Mouse (Mus musculus): Measurements from ENCODE around the gene Tmeff2. TPM values are rescaled to one million over a fixed set of nuclear protein-coding genes. Genes with fewer than 3 reads are reported as not detected.

Tmeff2 gene
- polyA plus RNA-seq, 1 experiment from 2014 or later: 7.2 TPM

DNA sequence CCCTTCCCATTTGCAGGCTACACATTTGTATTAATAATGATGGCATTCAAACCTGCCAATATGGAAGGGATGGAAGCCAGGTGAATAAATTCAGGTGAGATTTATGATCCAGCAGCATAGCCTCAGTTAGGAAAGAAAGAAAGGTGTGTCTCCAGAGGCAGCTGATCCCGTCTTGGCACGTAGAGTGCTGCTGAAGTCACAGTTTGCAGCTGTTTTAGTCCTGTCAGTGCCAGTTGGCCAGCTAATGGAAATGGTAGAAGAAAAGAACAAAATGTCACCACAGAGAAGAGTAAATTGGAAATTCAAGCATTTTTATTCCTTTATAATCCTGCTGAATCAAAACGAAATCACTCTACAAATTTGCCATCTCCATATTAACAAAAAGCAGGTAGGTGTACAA, 99.3 kb downstream of the Tmeff2 start:
- no peak overlapping the region for H3K4me3 ChIP-seq
- H3K27me3 ChIP-seq (replicated peaks; ENCODE audit: low read depth, poor library complexity, severe bottlenecking): no peaks in the 10 kb centered on the region
- H3K36me3 ChIP-seq (replicated peaks): no peaks in the 10 kb centered on the region
- no peak overlapping the region for H3K27ac ChIP-seq (replicated peaks)
- H3K4me1 ChIP-seq: no peaks in the 10 kb centered on the region
- 88% methylated on average over 3 of the region's 3 CpGs for WGBS
- H3K9me3 ChIP-seq: no peaks in the 10 kb centered on the region
- no peak for DNase-seq (ENCODE audit: low spot score)

DNA sequence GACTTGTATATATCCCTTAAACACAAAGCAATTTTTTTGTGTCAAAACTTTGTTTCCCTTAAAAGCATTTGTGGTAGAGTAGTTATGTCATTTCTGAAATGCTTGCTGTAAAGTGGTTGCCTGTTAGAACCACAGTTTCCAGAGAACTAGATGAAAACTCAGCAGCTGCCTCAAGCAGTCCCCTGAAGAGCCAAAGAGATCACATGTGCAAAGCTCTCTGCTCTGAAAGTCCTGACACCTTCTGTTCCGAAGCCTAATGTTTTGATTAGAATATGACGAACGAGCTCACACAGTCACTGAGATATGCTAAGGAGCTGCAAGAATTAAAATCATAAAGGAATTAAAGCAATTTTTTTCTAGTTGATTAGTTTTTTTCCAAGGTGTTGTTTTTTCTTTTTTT, 107.9 kb downstream of the Tmeff2 start:
- H3K36me3 ChIP-seq (replicated peaks): no peaks in the 10 kb centered on the region
- 80% methylated on average over 3 of the region's 3 CpGs for WGBS

DNA sequence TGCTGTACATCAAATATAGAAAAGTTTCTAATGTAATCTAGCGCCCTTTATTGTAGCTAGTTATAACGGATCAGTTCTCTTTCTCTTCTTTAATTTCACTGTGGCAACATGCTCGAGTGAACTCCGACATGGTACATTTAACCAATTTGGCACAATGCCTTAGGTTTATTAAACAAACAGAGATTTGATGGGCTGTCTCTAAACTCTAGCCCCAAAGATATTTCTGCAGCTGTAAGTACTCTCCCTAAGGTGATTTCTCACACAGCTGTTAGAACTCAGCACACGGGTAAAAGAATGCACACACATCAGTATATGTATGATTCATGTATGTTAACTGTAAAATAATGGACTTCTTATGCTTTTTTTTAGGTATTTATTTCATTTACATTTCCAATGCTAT, 139.8 kb downstream of the Tmeff2 start:
- no peak overlapping the region for H3K27ac ChIP-seq (replicated peaks)
- no peaks in the 10 kb centered on the region for H3K4me1 ChIP-seq
- no peaks in the 10 kb centered on the region for H3K27me3 ChIP-seq (replicated peaks; ENCODE audit: low read depth, poor library complexity, severe bottlenecking)
- no peak for DNase-seq (ENCODE audit: low spot score)
- no peaks in the 10 kb centered on the region for H3K9me3 ChIP-seq
- H3K36me3 ChIP-seq (replicated peaks): no peaks in the 10 kb centered on the region
- no peak overlapping the region for H3K4me3 ChIP-seq
- 85% methylated on average over 5 of the region's 5 CpGs for WGBS

More for the DNA sequence above, 107.9 kb downstream of the Tmeff2 start:
- Histone ChIP-seq H3K27me3 (replicated peaks; ENCODE audit: low read depth, poor library complexity, severe bottlenecking) (no peaks in the 10 kb centered on the region), H3K4me1 (no peaks in the 10 kb centered on the region), H3K4me3 (no peak overlapping the region), H3K27ac (replicated peaks) (no peak overlapping the region), H3K9me3 (no peaks in the 10 kb centered on the region)
- DNase-seq (ENCODE audit: low spot score): no peak

DNA sequence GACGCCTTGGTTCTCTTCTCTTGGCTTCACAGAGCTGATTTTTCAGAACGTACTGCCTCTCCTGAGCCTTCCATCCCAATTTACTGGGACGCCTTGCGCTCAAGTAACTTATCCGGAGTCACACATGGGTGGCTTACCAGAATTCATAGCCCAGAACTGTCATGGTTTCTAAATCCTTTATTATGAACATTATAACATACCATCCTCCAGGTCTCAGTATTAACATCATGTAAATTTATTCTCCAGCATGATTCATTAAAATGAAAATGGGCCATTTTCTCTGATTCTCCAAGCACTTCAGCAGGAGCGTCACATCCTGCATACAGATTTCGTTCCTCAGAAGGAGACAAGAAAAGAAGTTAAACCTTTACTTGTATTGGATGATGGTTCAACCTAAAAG, 144.4 kb downstream of the Tmeff2 start:
- no peaks in the 10 kb centered on the region for H3K27me3 ChIP-seq (replicated peaks; ENCODE audit: low read depth, poor library complexity, severe bottlenecking)
- H3K4me1 ChIP-seq: no peaks in the 10 kb centered on the region
- no peak overlapping the region for H3K27ac ChIP-seq (replicated peaks)
- H3K36me3 ChIP-seq (replicated peaks): no peaks in the 10 kb centered on the region
- 92% methylated on average over 7 of the region's 7 CpGs for WGBS
- DNase-seq (ENCODE audit: low spot score): no peak
- no peak overlapping the region for H3K4me3 ChIP-seq
- H3K9me3 ChIP-seq: no peaks in the 10 kb centered on the region

DNA sequence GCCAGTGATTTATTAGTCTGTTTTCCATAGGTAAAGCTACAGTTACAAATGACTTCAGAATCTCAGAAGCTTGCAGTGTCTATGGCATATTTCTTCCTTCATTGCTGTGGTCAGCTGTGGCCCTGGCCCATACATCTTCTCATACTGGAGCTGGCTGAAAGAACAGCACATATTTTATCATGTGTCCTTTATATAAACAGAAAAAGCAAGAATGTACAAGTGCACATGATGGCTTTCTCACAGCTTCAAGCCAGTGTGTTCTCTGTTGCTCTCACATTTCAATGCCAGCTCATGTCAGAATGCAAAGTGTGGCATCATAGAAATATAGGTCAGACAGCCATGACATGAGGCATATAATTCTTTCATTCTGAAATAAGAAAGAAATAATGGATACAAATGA, 164.1 kb downstream of the Tmeff2 start:
- no peaks in the 10 kb centered on the region for H3K4me1 ChIP-seq
- no peaks in the 10 kb centered on the region for H3K9me3 ChIP-seq

DNA sequence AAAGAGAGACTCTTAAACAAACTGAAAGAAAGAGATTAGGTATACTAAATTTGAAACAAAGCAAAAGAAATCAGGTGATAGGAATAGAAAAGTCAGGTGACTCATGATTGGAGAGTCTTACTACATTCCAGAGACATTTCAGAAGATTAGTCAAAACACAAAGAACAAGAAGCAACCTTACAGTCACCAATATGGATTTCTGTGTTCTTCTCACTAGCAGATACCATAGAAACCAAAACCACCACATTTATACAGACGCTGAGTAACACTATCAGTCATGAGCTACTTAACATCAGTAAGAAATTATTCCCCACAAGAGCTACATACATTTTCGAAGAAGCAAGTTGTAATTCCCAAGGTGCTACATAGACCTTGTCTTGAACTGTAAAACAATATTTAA, 165.2 kb downstream of the Tmeff2 start:
- Histone ChIP-seq H3K27me3 (replicated peaks; ENCODE audit: low read depth, poor library complexity, severe bottlenecking) (no peaks in the 10 kb centered on the region), H3K4me1 (no peaks in the 10 kb centered on the region), H3K4me3 (no peak overlapping the region), H3K27ac (replicated peaks) (no peak overlapping the region), H3K36me3 (replicated peaks) (no peaks in the 10 kb centered on the region), H3K9me3 (no peaks in the 10 kb centered on the region)
- DNase-seq (ENCODE audit: low spot score): no peak
- WGBS: 91% methylated on average over 2 of the region's 2 CpGs

More for the DNA sequence above, 164.1 kb downstream of the Tmeff2 start:
- no peak for DNase-seq (ENCODE audit: low spot score)
- Histone ChIP-seq H3K36me3 (replicated peaks) (no peaks in the 10 kb centered on the region), H3K4me3 (no peak overlapping the region), H3K27ac (replicated peaks) (no peak overlapping the region), H3K27me3 (replicated peaks; ENCODE audit: low read depth, poor library complexity, severe bottlenecking) (no peaks in the 10 kb centered on the region)

DNA sequence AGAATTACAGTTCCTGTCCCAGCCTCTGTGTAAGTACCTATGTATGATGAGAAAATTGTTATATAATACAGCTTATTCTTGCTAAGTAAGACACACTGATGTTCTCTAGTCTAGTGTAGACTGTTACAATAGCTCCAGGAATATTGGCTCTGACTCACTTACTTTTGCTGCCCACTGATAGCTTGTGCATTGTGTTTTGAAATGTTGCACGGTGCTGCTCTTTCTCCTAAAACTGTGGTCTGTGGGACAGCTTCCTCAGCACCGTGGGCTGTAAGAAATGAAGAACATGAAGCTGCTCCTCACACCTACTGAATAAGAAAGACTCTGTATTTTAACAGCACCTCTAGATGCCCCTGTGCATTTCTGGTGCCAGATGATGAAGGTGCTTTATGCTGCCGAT, 168.4 kb downstream of the Tmeff2 start:
- no peak overlapping the region for H3K4me3 ChIP-seq
- no peak overlapping the region for H3K27ac ChIP-seq (replicated peaks)
- no peaks in the 10 kb centered on the region for H3K27me3 ChIP-seq (replicated peaks; ENCODE audit: low read depth, poor library complexity, severe bottlenecking)
- no peaks in the 10 kb centered on the region for H3K36me3 ChIP-seq (replicated peaks)
- H3K4me1 ChIP-seq: no peaks in the 10 kb centered on the region
- WGBS: 87% methylated on average over 3 of the region's 3 CpGs
- H3K9me3 ChIP-seq: no peaks in the 10 kb centered on the region
- DNase-seq (ENCODE audit: low spot score): no peak

DNA sequence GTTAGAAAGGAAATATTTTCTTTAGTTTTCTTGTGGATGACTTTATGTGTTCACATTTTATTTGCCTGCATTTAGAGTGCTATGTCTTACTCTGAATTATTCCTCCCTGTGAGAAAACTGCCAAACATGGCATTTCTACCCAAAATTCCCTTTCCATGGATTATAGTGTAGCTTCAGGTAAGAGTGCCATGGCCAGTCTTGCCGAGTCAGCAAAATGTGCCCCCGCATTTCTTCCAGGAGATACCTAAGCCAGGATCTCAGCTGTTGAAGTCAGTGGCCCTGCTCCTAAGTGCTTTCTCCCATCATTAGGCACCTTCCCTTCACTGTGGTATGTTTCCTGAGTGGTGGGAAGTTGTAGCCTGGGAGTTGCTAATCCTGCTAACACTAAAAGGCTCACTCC, 168.8 kb downstream of the Tmeff2 start:
- H3K4me3 ChIP-seq: no peak overlapping the region
- WGBS: 80% methylated on average over 2 of the region's 2 CpGs
- no peak for DNase-seq (ENCODE audit: low spot score)
- no peaks in the 10 kb centered on the region for H3K9me3 ChIP-seq
- H3K4me1 ChIP-seq: no peaks in the 10 kb centered on the region
- no peaks in the 10 kb centered on the region for H3K27me3 ChIP-seq (replicated peaks; ENCODE audit: low read depth, poor library complexity, severe bottlenecking)
- no peaks in the 10 kb centered on the region for H3K36me3 ChIP-seq (replicated peaks)
- no peak overlapping the region for H3K27ac ChIP-seq (replicated peaks)

DNA sequence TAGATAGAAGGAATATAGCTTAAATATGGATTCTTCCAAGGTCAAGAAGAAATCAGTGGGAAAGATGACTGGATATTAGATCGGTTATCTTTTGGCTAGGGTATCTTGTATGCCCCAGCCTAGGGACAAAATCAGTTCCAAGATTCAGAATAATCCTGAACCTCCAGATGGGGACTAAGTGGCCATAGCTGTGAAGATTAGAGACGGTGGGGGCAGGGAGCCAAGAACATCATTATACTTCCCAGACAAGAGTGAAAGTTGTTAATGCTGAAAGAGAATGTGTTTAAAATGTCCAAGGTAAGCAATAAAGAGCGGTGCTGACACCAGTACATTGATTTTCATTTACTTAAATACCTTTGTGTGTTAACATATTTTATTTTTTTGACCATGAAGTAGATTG, 173.6 kb downstream of the Tmeff2 start:
- Histone ChIP-seq H3K27me3 (replicated peaks; ENCODE audit: low read depth, poor library complexity, severe bottlenecking) (no peaks in the 10 kb centered on the region), H3K36me3 (replicated peaks) (no peaks in the 10 kb centered on the region), H3K4me3 (no peak overlapping the region), H3K4me1 (peaks cover 6% of the 10 kb centered on the region; the same call in 1 of the 2 replicates), H3K27ac (replicated peaks) (no peak overlapping the region), H3K9me3 (no peaks in the 10 kb centered on the region)
- WGBS: 93% methylated on average over 3 of the region's 3 CpGs
- no peak for DNase-seq (ENCODE audit: low spot score)

DNA sequence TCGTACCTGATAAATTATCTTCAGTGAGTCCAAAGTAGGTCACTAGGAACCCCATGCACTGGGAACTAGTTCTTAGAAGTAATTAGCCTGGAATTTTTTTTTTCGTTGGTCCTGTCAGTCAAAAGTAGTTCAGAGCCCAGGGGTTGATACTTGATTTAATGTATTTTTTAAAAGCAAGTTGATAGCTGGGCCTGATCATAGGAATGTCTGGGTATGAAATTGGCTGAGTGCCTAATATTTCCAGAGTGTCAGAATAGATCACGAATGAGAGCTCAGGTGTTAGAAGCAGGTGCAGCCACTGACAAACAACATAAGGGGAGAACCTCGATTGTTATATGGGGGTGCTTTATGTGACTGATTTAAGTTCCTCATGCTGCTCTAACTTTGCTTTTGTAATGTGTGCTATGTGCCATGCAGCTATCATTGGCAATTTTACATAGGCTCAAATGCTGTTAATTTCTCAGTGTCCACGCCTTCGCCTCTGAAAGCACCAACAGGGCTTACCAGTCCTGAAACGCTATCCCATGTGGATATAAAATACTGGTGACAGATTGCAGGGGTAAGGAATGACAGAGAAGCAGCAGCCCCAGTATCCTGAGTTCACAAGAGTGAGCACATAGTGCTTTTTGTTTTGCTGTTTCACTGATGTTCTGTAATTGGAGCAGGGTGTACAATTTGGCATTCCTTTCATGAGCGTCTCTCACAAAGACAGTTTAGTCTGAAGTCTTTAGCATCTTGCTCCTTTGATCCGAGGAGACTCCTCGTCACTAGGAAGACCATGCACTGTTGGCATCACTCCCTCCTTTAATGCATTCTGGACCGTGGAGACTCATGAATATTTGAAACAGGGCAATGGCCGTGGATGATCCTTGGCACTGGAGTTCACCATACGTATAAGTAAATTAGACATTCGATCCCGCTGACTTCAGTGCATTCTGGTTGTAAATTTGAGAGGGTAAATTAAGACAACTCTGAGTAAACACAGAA, 175.6 kb downstream of the Tmeff2 start:
- DNase-seq (ENCODE audit: low spot score): no peak
- Histone ChIP-seq H3K27ac (replicated peaks) (no peak overlapping the region), H3K9me3 (no peaks in the 10 kb centered on the region), H3K4me3 (no peak overlapping the region), H3K4me1 (peaks cover 6% of the 10 kb centered on the region; the same call in 1 of the 2 replicates), H3K36me3 (replicated peaks) (no peaks in the 10 kb centered on the region), H3K27me3 (replicated peaks; ENCODE audit: low read depth, poor library complexity, severe bottlenecking) (no peaks in the 10 kb centered on the region)
- WGBS: 59% methylated on average over 15 of the region's 15 CpGs

DNA sequence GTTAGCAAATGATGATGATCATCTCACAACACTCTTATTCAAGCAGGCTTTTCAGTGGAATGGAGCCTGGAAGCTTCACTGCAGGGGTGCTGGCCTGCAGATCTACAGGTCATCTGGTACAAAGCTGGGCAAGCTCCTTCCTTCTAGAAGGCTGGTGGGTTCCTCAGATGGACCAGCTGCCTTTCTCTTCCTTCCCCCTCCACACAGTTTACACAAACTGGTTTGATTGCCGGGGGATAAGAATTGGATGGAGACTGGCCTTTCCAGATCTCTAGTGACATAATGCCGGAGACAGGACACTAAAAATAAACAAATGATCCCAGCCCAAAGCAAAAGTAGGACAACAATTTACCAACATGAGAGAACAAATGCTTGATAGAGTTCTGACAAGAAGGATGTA, 188.5 kb downstream of the Tmeff2 start:
- DNase-seq (ENCODE audit: low spot score): no peak
- Histone ChIP-seq H3K36me3 (replicated peaks) (no peaks in the 10 kb centered on the region), H3K9me3 (no peaks in the 10 kb centered on the region), H3K27ac (replicated peaks) (no peak overlapping the region), H3K27me3 (replicated peaks; ENCODE audit: low read depth, poor library complexity, severe bottlenecking) (no peaks in the 10 kb centered on the region), H3K4me3 (no peak overlapping the region), H3K4me1 (no peaks in the 10 kb centered on the region)
- WGBS: 83% methylated on average over 2 of the region's 2 CpGs

DNA sequence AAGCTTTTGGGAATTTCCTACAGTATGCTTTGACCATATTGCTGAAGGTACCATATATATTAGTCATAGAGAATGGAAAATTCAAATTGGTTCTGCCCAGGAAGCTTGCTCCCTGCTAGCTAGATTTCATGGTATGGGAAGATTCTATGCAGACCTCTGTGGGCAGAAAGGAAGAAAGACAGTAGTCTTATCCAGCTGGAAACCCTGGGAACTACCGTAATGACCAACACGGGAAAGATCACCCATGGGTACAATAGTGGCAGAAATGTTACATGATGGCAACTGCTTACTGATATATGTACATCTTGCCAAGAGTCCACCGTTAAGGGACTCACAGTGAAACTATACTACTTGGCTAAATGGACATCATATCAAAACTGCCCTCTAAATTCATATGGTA, 189.4 kb downstream of the Tmeff2 start:
- WGBS: 96% methylated on average over 3 of the region's 3 CpGs
- DNase-seq (ENCODE audit: low spot score): no peak
- H3K4me1 ChIP-seq: no peaks in the 10 kb centered on the region
- H3K27ac ChIP-seq (replicated peaks): no peak overlapping the region
- H3K36me3 ChIP-seq (replicated peaks): no peaks in the 10 kb centered on the region
- no peaks in the 10 kb centered on the region for H3K27me3 ChIP-seq (replicated peaks; ENCODE audit: low read depth, poor library complexity, severe bottlenecking)
- H3K4me3 ChIP-seq: no peak overlapping the region
- H3K9me3 ChIP-seq: no peaks in the 10 kb centered on the region

DNA sequence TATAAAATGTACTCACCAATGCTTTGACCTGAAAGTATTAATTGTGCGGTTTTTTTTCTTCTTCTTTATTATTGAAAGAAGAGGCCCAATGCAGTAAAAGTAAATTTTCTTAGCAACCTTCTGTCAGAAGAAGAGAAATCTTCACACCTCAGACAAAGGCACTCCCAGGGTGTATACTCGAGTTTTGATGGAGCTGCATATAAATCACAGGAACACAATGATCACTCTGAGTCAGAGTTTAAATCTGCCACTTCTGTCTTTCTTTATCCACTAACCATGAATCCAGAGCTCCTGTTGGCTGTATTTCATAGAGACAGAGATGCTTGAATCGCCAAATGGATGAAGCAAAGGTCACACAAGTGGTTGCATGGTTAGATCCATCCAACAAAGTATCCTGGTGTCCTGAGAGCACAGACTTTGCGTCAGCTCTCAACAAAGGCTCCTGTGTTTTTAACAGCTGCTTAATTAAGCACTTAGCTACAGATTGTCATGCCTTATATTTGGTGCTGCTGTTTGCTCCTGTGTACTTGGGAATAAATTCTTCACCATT, 189.8 kb downstream of the Tmeff2 start:
- no peak for DNase-seq (ENCODE audit: low spot score)
- Histone ChIP-seq H3K36me3 (replicated peaks) (no peaks in the 10 kb centered on the region), H3K9me3 (no peaks in the 10 kb centered on the region), H3K4me3 (no peak overlapping the region), H3K4me1 (no peaks in the 10 kb centered on the region), H3K27me3 (replicated peaks; ENCODE audit: low read depth, poor library complexity, severe bottlenecking) (no peaks in the 10 kb centered on the region), H3K27ac (replicated peaks) (no peak overlapping the region)
- 62% methylated on average over 4 of the region's 4 CpGs for WGBS

All from embryonic facial prominence, embryonic 10.5 days (tissue).